Mouse (Mus musculus) embryonic fibroblast, embryonic 13.5 days (primary cell): ENCODE measurements around the gene Cox6b1.

Source experiments
- CTCF ChIP-seq: IDR thresholded peaks from 2 replicates; pipeline ENCODE4 v1.5.1; 2011; ENCODE audit warnings: mild to moderate bottlenecking, control low read depth, low read length, moderate library complexity, borderline replicate concordance; ENCODE audit not compliant: insufficient read depth
- POLR2A ChIP-seq: IDR thresholded peaks from 2 replicates; pipeline ENCODE4 v1.6.1; 2011; ENCODE audit warnings: low read depth, mild to moderate bottlenecking, control low read depth, low read length, moderate library complexity

DNA sequence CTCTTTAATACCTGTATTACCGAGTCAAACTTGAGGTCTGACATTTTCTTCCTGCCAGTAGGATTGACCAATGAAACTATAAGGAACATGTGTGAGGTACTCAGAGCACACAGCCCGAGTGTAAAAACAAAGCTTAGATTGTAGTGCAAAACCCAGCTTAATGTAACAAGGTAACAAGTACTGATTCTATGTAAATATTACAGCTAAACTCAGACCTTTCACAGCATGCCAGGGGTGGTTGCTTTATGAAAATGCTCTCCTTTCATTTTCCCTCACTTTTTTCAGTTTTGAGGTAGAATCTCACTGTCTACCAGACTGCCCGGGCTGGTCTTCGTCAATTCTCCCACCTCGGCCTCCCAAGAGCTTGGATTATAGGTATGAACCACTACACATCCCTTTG is 29.9 kb downstream of the Cox6b1 start:
- no peak for TF ChIP-seq POLR2A
- TF ChIP-seq CTCF, result no peak
